Mouse (Mus musculus): Measurements from ENCODE around the gene Ccnt2.

The Ccnt2 gene

GRCm38 (mm10) chr1:127793459-127793858, 19.5 kb downstream of the Ccnt2 start:
- no peak for DNase-seq (ENCODE audit: low read depth)

- no peak for DNase-seq (ENCODE audit: low read depth)
Observed at GRCm38 (mm10) chr1:127795087-127795769, 21.3 kb downstream of the Ccnt2 start.

GRCm38 (mm10) chr1:127796341-127796740, 22.4 kb downstream of the Ccnt2 start:
- DNase-seq (ENCODE audit: low read depth): no peak

GRCm38 (mm10) chr1:127796752-127797151, 22.8 kb downstream of the Ccnt2 start:
- DNase-seq (ENCODE audit: low read depth): no peak

GRCm38 (mm10) chr1:127802916-127803315, 29.0 kb downstream of the Ccnt2 start:
- DNase-seq (ENCODE audit: low read depth): no peak

GRCm38 (mm10) chr1:127808671-127809070, 34.7 kb downstream of the Ccnt2 start:
- no peak for DNase-seq (ENCODE audit: low read depth)

GRCm38 (mm10) chr1:127812929-127813328, 39.0 kb downstream of the Ccnt2 start:
- DNase-seq (ENCODE audit: low read depth): no peak

GRCm38 (mm10) chr1:127816381-127816780, 42.4 kb downstream of the Ccnt2 start:
- no peak for DNase-seq (ENCODE audit: low read depth)

- peak; percentile 36 for DNase-seq (ENCODE audit: low read depth)
Observed at GRCm38 (mm10) chr1:127827325-127827724, 53.4 kb downstream of the Ccnt2 start.

GRCm38 (mm10) chr1:127830215-127830921, 56.4 kb downstream of the Ccnt2 start:
- DNase-seq (ENCODE audit: low read depth): no peak

- no peak for DNase-seq (ENCODE audit: low read depth)
Observed at GRCm38 (mm10) chr1:127833714-127834113, 59.8 kb downstream of the Ccnt2 start.

GRCm38 (mm10) chr1:127834202-127834601, 60.2 kb downstream of the Ccnt2 start:
- DNase-seq (ENCODE audit: low read depth): no peak

- DNase-seq (ENCODE audit: low read depth): no peak
Observed at GRCm38 (mm10) chr1:127836619-127837018, 62.7 kb downstream of the Ccnt2 start.

- no peak for DNase-seq (ENCODE audit: low read depth)
Observed at GRCm38 (mm10) chr1:127838602-127839001, 64.6 kb downstream of the Ccnt2 start.

GRCm38 (mm10) chr1:127845472-127845871, 71.5 kb downstream of the Ccnt2 start:
- DNase-seq (ENCODE audit: low read depth): no peak

GRCm38 (mm10) chr1:127850075-127850610, 76.2 kb downstream of the Ccnt2 start:
- peak; percentile 74 for DNase-seq (ENCODE audit: low read depth)

GRCm38 (mm10) chr1:127854486-127855222, 80.7 kb downstream of the Ccnt2 start, which contains the start of gene Map3k19:
Gene Map3k19, minus strand, starts transcription at chr1:127855031.
- no peak for DNase-seq (ENCODE audit: low read depth)
